Mouse (Mus musculus) liver, embryonic 11.5 days (tissue): ENCODE results near the gene Zfp87. TPM values are rescaled to one million over a fixed set of nuclear protein-coding genes. Genes with fewer than 3 reads are reported as not detected.

Experiments used
- ATAC-seq: fragments of 200-750 bp; cut with Nextera tagmentation; replicated peaks from 2 replicates; pipeline ENCODE4 v1.8.0; 2017; ENCODE audit warnings: moderate number of reproducible peaks, mild to moderate bottlenecking, moderate TSS enrichment, moderate library complexity; ENCODE audit not compliant: low FRiP score
- DNase-seq: peaks from one replicate; pipeline ENCODE4 v3.0.0-alpha.2; 2017; ENCODE audit warnings: low spot score
- H3K27ac ChIP-seq: fragments of 300-500 bp; sonication (generic); 2 replicates; pipeline ENCODE4 v1.5.1; 2014; ENCODE audit warnings: mild to moderate bottlenecking, low read depth, low read length, control low read depth
- H3K27me3 ChIP-seq: fragments of 300-500 bp; sonication (generic); replicated peaks from 2 replicates; pipeline ENCODE4 v1.6.1; 2014; ENCODE audit warnings: low read length, mixed read lengths; ENCODE audit not compliant: control insufficient read depth, insufficient read depth
- H3K36me3 ChIP-seq: fragments of 300-500 bp; sonication (generic); 2 replicates; pipeline ENCODE4 v1.6.1; 2014; ENCODE audit warnings: mild to moderate bottlenecking, low read length, moderate library complexity, mixed read lengths; ENCODE audit not compliant: control insufficient read depth, insufficient read depth
- H3K4me1 ChIP-seq: fragments of 300-500 bp; sonication (generic); replicated peaks from 2 replicates; pipeline ENCODE4 v1.6.1; 2014; ENCODE audit warnings: low read length, mixed read lengths; ENCODE audit not compliant: control insufficient read depth, insufficient read depth
- H3K4me2 ChIP-seq: fragments of 300-500 bp; sonication (generic); 2 replicates; pipeline ENCODE4 v1.6.1; 2014; ENCODE audit warnings: mild to moderate bottlenecking, control low read depth, moderate library complexity
- H3K4me3 ChIP-seq: fragments of 300-500 bp; sonication (generic); 2 replicates; pipeline ENCODE4 v1.5.1; 2014; ENCODE audit warnings: low read depth, low read length, control low read depth
- H3K9ac ChIP-seq: fragments of 300-500 bp; sonication (generic); 2 replicates; pipeline ENCODE4 v1.6.1; 2014; ENCODE audit warnings: low read depth, low read length, control low read depth
- H3K9me3 ChIP-seq: fragments of 300-500 bp; sonication (generic); 2 replicates; pipeline ENCODE4 v1.6.1; 2016; ENCODE audit warnings: low read length, inconsistent platforms, mixed read lengths; ENCODE audit not compliant: control insufficient read depth
- WGBS: fragments of 180-500 bp; shearing (Covaris S2); extraction: QIAGEN DNeasy Blood & Tissue Kit; methylation state at CpG from one replicate; pipeline ENCODE4 v1.1.7; 2014; 5-methylcytosine and 5-hydroxymethylcytosine counted together
- polyA plus RNA-seq: library from polyadenylated mRNA; unstranded; fragments of >200 nt; fragmentation: Nextera tagmentation; extraction: Ambion mirVana; gene quantifications from 2 replicates; pipeline ENCODE4 v1.2.1, GENCODE M21; 2014

The Zfp87 gene
- polyA plus RNA-seq, 1 experiment from 2014 or later: 13.9 TPM

DNA sequence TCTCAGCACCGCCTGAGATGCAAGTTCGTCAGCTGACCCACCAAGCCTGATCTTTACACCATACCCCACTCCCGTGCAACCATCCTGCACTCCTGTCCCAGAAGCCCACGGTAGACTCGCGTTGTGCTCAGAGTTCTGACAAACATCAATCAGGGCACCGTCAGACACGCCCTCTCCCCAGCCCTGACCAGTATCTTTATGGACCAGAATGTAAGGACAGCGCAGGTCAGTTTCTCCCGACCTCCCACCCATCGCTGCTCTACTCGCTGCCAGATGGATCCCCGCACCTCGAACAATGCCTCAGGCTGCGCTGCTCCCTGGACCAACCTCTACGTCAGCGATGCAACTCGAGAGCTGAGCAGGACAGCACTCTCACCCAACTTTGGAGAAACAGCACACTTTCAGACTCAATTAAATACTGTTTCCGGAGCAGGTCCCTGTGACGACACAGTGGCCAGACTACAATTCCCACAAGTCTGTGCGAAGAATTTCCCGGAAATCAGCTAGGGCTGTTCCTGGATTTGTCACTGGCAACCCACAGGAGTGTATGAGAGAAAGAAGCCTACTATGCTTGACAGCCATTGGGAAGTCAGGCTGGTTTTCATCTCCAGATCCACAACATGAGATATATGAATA is 25.8 kb downstream of the Zfp87 start, which contains the start of gene Zfp58:
Gene Zfp58 (minus strand): TSS at position 472 of the 636 bp plus-strand sequence.
- H3K4me3 ChIP-seq: peak within 1 kb of the TSS; percentile 70
- H3K4me2 ChIP-seq: peak within 1 kb of the TSS; percentile 71
- H3K36me3 ChIP-seq: peaks cover 1% of the 10 kb centered on the region
- peak within 1 kb of the TSS; percentile 75 for H3K9ac ChIP-seq
- H3K27me3 ChIP-seq: no peaks in the 10 kb centered on the region
- peak; percentile 79 for DNase-seq
- peaks cover 8% of the 10 kb centered on the region; the same call in 1 of the 2 replicates for H3K4me1 ChIP-seq
- H3K27ac ChIP-seq: 0 out of 2 replicates have a peak within 1 kb of the TSS, but pooled peaks have one; percentile 11
- under 1% methylated on average over 22 of the region's 22 CpGs for WGBS
- ATAC-seq: peak; percentile 92
- peaks cover under 1% of the 10 kb centered on the region; the same call in 1 of the 2 replicates for H3K9me3 ChIP-seq

GRCm38 (mm10) chr13:67495631-67496030 is 30.3 kb downstream of the Zfp87 start:
- ATAC-seq: no peak
- Histone ChIP-seq H3K9me3 (peaks cover 13% of the 10 kb centered on the region), H3K4me2 (no peak overlapping the region), H3K27ac (no peak overlapping the region), H3K27me3 (no peaks in the 10 kb centered on the region), H3K36me3 (peaks cover 32% of the 10 kb centered on the region), H3K4me3 (no peak overlapping the region), H3K4me1 (peaks cover 8% of the 10 kb centered on the region; the same call in 1 of the 2 replicates), H3K9ac (no peak overlapping the region)
- DNase-seq: no peak
- WGBS: 80% methylated on average over 1 of the region's 1 CpGs

GRCm38 (mm10) chr13:67484424-67484811 is 41.6 kb downstream of the Zfp87 start:
- peak overlapping the region; percentile 79 for H3K4me2 ChIP-seq
- peak; percentile 46 for ATAC-seq
- H3K27me3 ChIP-seq: no peaks in the 10 kb centered on the region
- no peak for DNase-seq
- peak overlapping the region; percentile 13; the same call in 1 of the 2 replicates for H3K27ac ChIP-seq
- no peaks in the 10 kb centered on the region for H3K9me3 ChIP-seq
- 0 out of 2 replicates have a peak, but pooled peaks cover 3% of the 10 kb centered on the region for H3K4me1 ChIP-seq
- no peaks in the 10 kb centered on the region for H3K36me3 ChIP-seq
- 26% methylated on average over 8 of the region's 8 CpGs for WGBS
- H3K4me3 ChIP-seq: peak overlapping the region; percentile 71
- peak overlapping the region; percentile 70 for H3K9ac ChIP-seq

- Histone ChIP-seq H3K27ac (peak within 1 kb of the TSS; percentile 58; the same call in 1 of the 2 replicates), H3K27me3 (no peaks in the 10 kb centered on the region), H3K9ac (peak within 1 kb of the TSS; percentile 70), H3K36me3 (no peaks in the 10 kb centered on the region), H3K4me1 (0 out of 2 replicates have a peak, but pooled peaks cover 3% of the 10 kb centered on the region), H3K9me3 (no peaks in the 10 kb centered on the region), H3K4me3 (peak within 1 kb of the TSS; percentile 71), H3K4me2 (peak within 1 kb of the TSS; percentile 79)
- peak; percentile 82 for DNase-seq
- WGBS: 2% methylated on average over 20 of the region's 20 CpGs
- ATAC-seq: peak; percentile 92
Observed at GRCm38 (mm10) chr13:67483625-67484423, 42.2 kb downstream of the Zfp87 start, which contains the start of gene Zfp874b. Gene Zfp874b (minus strand): TSS chr13:67484258.

- DNase-seq (no peak), ATAC-seq (no peak)
- no peaks in the 10 kb centered on the region for H3K27me3 ChIP-seq
- H3K4me1 ChIP-seq: 0 out of 2 replicates have a peak, but pooled peaks cover 3% of the 10 kb centered on the region
- H3K27ac ChIP-seq: no peak overlapping the region
- H3K9ac ChIP-seq: no peak overlapping the region
- H3K9me3 ChIP-seq: no peaks in the 10 kb centered on the region
- H3K4me2 ChIP-seq: no peak overlapping the region
- no peak overlapping the region for H3K4me3 ChIP-seq
- 68% methylated on average over 4 of the region's 4 CpGs for WGBS
- H3K36me3 ChIP-seq: no peaks in the 10 kb centered on the region
Observed at GRCm38 (mm10) chr13:67481528-67481927, 44.4 kb downstream of the Zfp87 start.

- no peaks in the 10 kb centered on the region for H3K9me3 ChIP-seq
- 71% methylated on average over 3 of the region's 3 CpGs for WGBS
- no peaks in the 10 kb centered on the region for H3K4me1 ChIP-seq
- H3K4me3 ChIP-seq: no peak overlapping the region
- no peak overlapping the region for H3K27ac ChIP-seq
- H3K4me2 ChIP-seq: no peak overlapping the region
- ATAC-seq (no peak), DNase-seq (no peak)
- H3K27me3 ChIP-seq: no peaks in the 10 kb centered on the region
- H3K36me3 ChIP-seq: peaks cover 6% of the 10 kb centered on the region; the same call in 1 of the 2 replicates
- no peak overlapping the region for H3K9ac ChIP-seq
Observed at GRCm38 (mm10) chr13:67469274-67469673, 56.7 kb downstream of the Zfp87 start.

Other genes with a start within 250 kb of the Zfp87 start
- 0.95 and 0.97 TPM in 2 replicates for gene Zfp458, start 247.7 kb downstream of the Zfp87 start, polyA plus RNA-seq
- 0.40 TPM in 1 of 2 replicates, not detected in the other for gene Zfp457, start 219.7 kb downstream of the Zfp87 start, polyA plus RNA-seq
- 2.0 and 2.3 TPM in 2 replicates for gene Zfp595, start 193.6 kb downstream of the Zfp87 start, polyA plus RNA-seq
- gene Gm28044, start 165.6 kb downstream of the Zfp87 start, polyA plus RNA-seq: 0.41 and 0.58 TPM in 2 replicates
- 1.5 and 1.9 TPM in 2 replicates for gene Zfp953, start 165.6 kb downstream of the Zfp87 start, polyA plus RNA-seq
- 0.62 TPM in 1 of 2 replicates, not detected in the other for gene Gm28041, start 150.4 kb downstream of the Zfp87 start, polyA plus RNA-seq
- gene Zfp456, start 150.4 kb downstream of the Zfp87 start, polyA plus RNA-seq: 1.4 and 1.5 TPM in 2 replicates
- 3.0 and 4.4 TPM in 2 replicates for gene Zfp429, start 126.4 kb downstream of the Zfp87 start, polyA plus RNA-seq
- 0.74 and 0.75 TPM in 2 replicates for gene Zfp459, start 104.8 kb downstream of the Zfp87 start, polyA plus RNA-seq
- 5.8 and 6.9 TPM in 2 replicates for gene Zfp874a, start 74.6 kb downstream of the Zfp87 start, polyA plus RNA-seq
- 2.6 and 2.8 TPM in 2 replicates for gene Zfp874b, start 41.9 kb downstream of the Zfp87 start, polyA plus RNA-seq
- 8.0 and 9.2 TPM in 2 replicates for gene Zfp58, start 25.6 kb downstream of the Zfp87 start, polyA plus RNA-seq
- not detected in 2 replicates for gene Gm26965, start within 50 bp of the Zfp87 start, polyA plus RNA-seq
- gene Zfp748, start 27.7 kb upstream of the Zfp87 start, polyA plus RNA-seq: 9.8 and 12.1 TPM in 2 replicates
- gene Zfp729b, start 83.5 kb upstream of the Zfp87 start, polyA plus RNA-seq: 3.0 and 3.5 TPM in 2 replicates
- gene Gm49345, start 111.6 kb upstream of the Zfp87 start, polyA plus RNA-seq: not detected in 2 replicates
- 1.8 and 2.3 TPM in 2 replicates for gene Zfp729a, start 111.6 kb upstream of the Zfp87 start, polyA plus RNA-seq
- 7.0 and 7.3 TPM in 2 replicates for gene Zfp738, start 160.9 kb upstream of the Zfp87 start, polyA plus RNA-seq
- 3.2 and 3.5 TPM in 2 replicates for gene Zfp65, start 203.0 kb upstream of the Zfp87 start, polyA plus RNA-seq
- gene Zfp85, start 229.1 kb upstream of the Zfp87 start, polyA plus RNA-seq: 3.2 and 3.3 TPM in 2 replicates